In the genomic region with DNA sequence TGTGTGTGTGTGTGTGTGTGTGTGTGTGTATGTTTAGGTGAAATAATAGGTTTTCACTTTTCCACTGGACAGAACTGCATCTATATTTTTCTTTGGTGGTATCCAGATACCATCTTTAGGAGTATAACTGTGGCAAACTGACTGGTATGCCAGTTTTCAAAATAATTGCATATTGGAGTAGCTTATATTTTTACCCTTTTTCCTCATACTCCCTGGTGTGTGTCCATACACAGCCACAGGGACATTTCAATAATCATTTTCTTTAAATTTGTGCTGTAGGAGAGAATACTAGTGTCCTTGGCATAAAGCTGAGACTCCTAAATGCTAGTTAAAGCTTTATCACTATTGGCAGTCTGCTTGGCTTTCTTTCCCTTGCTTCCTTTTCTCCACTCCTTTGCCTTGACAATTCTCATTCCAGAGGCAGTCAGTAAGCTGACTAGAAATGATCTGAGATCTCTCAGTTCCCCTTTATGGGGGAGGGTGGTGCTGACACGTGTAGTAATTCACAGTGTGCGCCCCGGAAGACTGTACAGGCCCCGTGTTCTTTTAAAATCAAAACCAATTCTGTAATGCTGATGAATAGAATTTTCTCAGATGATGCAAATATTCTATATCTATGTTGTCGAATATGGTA, we compare ENCODE assay signal across 8 mouse cellular contexts. TPM values are rescaled to one million over a fixed set of nuclear protein-coding genes. Genes with fewer than 3 reads are reported as not detected.
DNase-seq lines count a peak whose midpoint lies in the region; ATAC-seq and TF ChIP-seq lines count a peak whose summit lies in the region.

No protein-coding gene starts in this region.

- H3K36me3 ChIP-seq in hindbrain, embryonic 11.5 days (ENCODE audit: control insufficient read depth, insufficient read depth, low read length): no peaks in the 10 kb centered on the region

- no peak for TF ChIP-seq CTCF in layer of hippocampus, adult 2 months (conservative IDR thresholded peaks at IDR 0.05)

- peak overlapping the region; percentile 27; the same call in 1 of the 2 replicates for H3K9ac ChIP-seq in hindbrain, embryonic 11.5 days (ENCODE audit: low read depth, low read length)

- 70% methylated on average over 5 of the region's 5 CpGs for WGBS in hindbrain, embryonic 11.5 days

- no peak for DNase-seq in layer of hippocampus, adult 2 months (ENCODE audit: low spot score in 2 of 2)
- no peak for DNase-seq in layer of hippocampus, postnatal 25 days (ENCODE audit: extremely low spot score in 1 of 2, low spot score in 1 of 2)
- DNase-seq in c-Kit-positive CD71-negative TER-119-negative erythroid progenitor cells, embryonic 14.5 days (ENCODE audit: low read depth): peak; percentile 50
- no peak for DNase-seq in hindbrain, embryonic 11.5 days (ENCODE audit: low spot score)
- DNase-seq in gastrocnemius, postnatal 14 days: no peak
- no peak for DNase-seq in frontal cortex, postnatal 14 days (ENCODE audit: low spot score in 2 of 2)
- no peak for DNase-seq in layer of hippocampus, adult 9-10 months (ENCODE audit: low spot score)

- H3K4me1 ChIP-seq in hindbrain, embryonic 11.5 days (replicated peaks; ENCODE audit: control insufficient read depth, insufficient read depth, low read length): peaks cover 2% of the 10 kb centered on the region; the same call in 1 of the 2 replicates

- H3K27me3 ChIP-seq in hindbrain, embryonic 11.5 days (ENCODE audit: control insufficient read depth, insufficient read depth, low read length): no peaks in the 10 kb centered on the region

- peak overlapping the region; percentile 40 for H3K4me2 ChIP-seq in hindbrain, embryonic 11.5 days (replicated peaks; ENCODE audit: low read depth, low read length)

- no peak for ATAC-seq in hindbrain, embryonic 11.5 days (ENCODE audit: low FRiP score)
- peak; percentile 32 for ATAC-seq in megakaryocyte, adult 5-6 weeks (ENCODE audit: poor library complexity, severe bottlenecking)

- intact Hi-C loops in gastrocnemius, postnatal 14 days (cut with DNase I; ENCODE audit: low total_unique reads): loop anchor here (10.0 kb wide), 1 partner anchor 48 kb away; the partner anchor contains the start of gene Phtf1

- H3K27ac ChIP-seq in layer of hippocampus, adult 2 months: no peak overlapping the region; the same call in 1 of the 2 replicates
- no peak overlapping the region for H3K27ac ChIP-seq in hindbrain, embryonic 11.5 days (ENCODE audit: low read depth, low read length)

- H3K4me3 ChIP-seq in layer of hippocampus, adult 2 months: peak overlapping the region; percentile 65
- peak overlapping the region; percentile 23 for H3K4me3 ChIP-seq in hindbrain, embryonic 11.5 days (ENCODE audit: low read depth, low read length)

- no peaks in the 10 kb centered on the region for H3K9me3 ChIP-seq in hindbrain, embryonic 11.5 days (ENCODE audit: control insufficient read depth, low read length)

RNA-seq across cellular contexts. Expression of gene Rsbn1, which starts 2.4 kb away (rescaled TPM):
- total RNA-seq in layer of hippocampus, adult 2 months (2021): 10 to 100 TPM; 21.1 to 22.0 TPM
- total RNA-seq in layer of hippocampus, postnatal 25 days (2021): 10 to 100 TPM; 20.0 to 20.3 TPM
- polyA plus RNA-seq in hindbrain, embryonic 11.5 days (2014; fragmentation: Nextera tagmentation; extraction: Ambion mirVana): 20.0 and 22.7 TPM in 2 replicates
- total RNA-seq in megakaryocyte, adult 5-6 weeks (2015): 24.0 and 31.8 TPM in 2 replicates
- 29.1 and 31.1 TPM in 2 replicates for total RNA-seq in megakaryocyte, adult 5-6 weeks (2017)
- 1 to 10 TPM; 6.0 to 7.2 TPM for total RNA-seq in gastrocnemius, postnatal 14 days (2021)

RNA-seq across cellular contexts. Expression of gene Phtf1, which starts 51.6 kb away (rescaled TPM):
- 10 to 100 TPM; 42.2 to 43.2 TPM for total RNA-seq in layer of hippocampus, adult 2 months (2021)
- total RNA-seq in layer of hippocampus, postnatal 25 days (2021): 10 to 100 TPM; 38.7 to 46.7 TPM
- 49.3 and 53.0 TPM in 2 replicates for polyA plus RNA-seq in hindbrain, embryonic 11.5 days (2014; fragmentation: Nextera tagmentation; extraction: Ambion mirVana)
- 9.8 and 11.3 TPM in 2 replicates for total RNA-seq in megakaryocyte, adult 5-6 weeks (2015)
- 14.7 and 16.3 TPM in 2 replicates for total RNA-seq in megakaryocyte, adult 5-6 weeks (2017)
- 1 to 10 TPM; 6.1 to 6.3 TPM for total RNA-seq in gastrocnemius, postnatal 14 days (2021)

RNA-seq across cellular contexts. Expression of gene Ptpn22, which starts 56.7 kb away (rescaled TPM):
- total RNA-seq in layer of hippocampus, adult 2 months (2021): 1 to 10 TPM in 1 of 2 experiments, under 1 TPM in 1; 0.88 to 2.0 TPM
- total RNA-seq in layer of hippocampus, postnatal 25 days (2021): under 1 TPM; 0.91 to 0.96 TPM
- 0.08 TPM in 1 of 2 replicates, not detected in the other for polyA plus RNA-seq in hindbrain, embryonic 11.5 days (2014; fragmentation: Nextera tagmentation; extraction: Ambion mirVana)
- total RNA-seq in megakaryocyte, adult 5-6 weeks (2015): 140 and 154 TPM in 2 replicates
- 84.6 and 105 TPM in 2 replicates for total RNA-seq in megakaryocyte, adult 5-6 weeks (2017)
- total RNA-seq in gastrocnemius, postnatal 14 days (2021): under 1 TPM; 0.37 to 0.75 TPM

Comparison
In these comparisons a context has a peak if more than half of its experiments do, and no peak if none do; other contexts are left out.
1. RNA of gene Ptpn22, which starts 56.7 kb away (total RNA-seq): 84.6 to 154 TPM in megakaryocyte, adult 5-6 weeks; 0.88 to 2.0 TPM in layer of hippocampus, adult 2 months, 0.91 to 0.96 TPM in layer of hippocampus, postnatal 25 days and 0.37 to 0.75 TPM in gastrocnemius, postnatal 14 days; every median in the first group is over 10 times any median in the second.